Mouse (Mus musculus) liver, embryonic 16.5 days (tissue): ENCODE data around the gene Bnc2. TPM values are rescaled to one million over a fixed set of nuclear protein-coding genes. Genes with fewer than 3 reads are reported as not detected.

Experiments
- ATAC-seq: fragments of 200-750 bp; cut with Nextera tagmentation; 2 replicates; pipeline ENCODE4 v1.8.0; 2017; ENCODE audit warnings: low read depth, mild to moderate bottlenecking, moderate number of reproducible peaks, moderate library complexity
- H3K27ac ChIP-seq: fragments of 300-500 bp; sonication (generic); 2 replicates; pipeline ENCODE4 v1.5.1; 2014; ENCODE audit warnings: mild to moderate bottlenecking, low read length
- H3K27me3 ChIP-seq: fragments of 300-500 bp; sonication (generic); 2 replicates; pipeline ENCODE4 v1.6.1; 2014; ENCODE audit warnings: low read depth, low read length, mixed read lengths; ENCODE audit not compliant: control insufficient read depth, insufficient read depth
- H3K36me3 ChIP-seq: fragments of 300-500 bp; sonication (generic); 2 replicates; pipeline ENCODE4 v1.6.1; 2014; ENCODE audit warnings: mild to moderate bottlenecking; ENCODE audit not compliant: control insufficient read depth, insufficient read depth
- H3K4me1 ChIP-seq: fragments of 300-500 bp; sonication (generic); 2 replicates; pipeline ENCODE4 v1.6.1; 2014; ENCODE audit warnings: low read depth, low read length, mixed read lengths; ENCODE audit not compliant: control insufficient read depth
- H3K4me2 ChIP-seq: fragments of 300-500 bp; sonication (generic); 2 replicates; pipeline ENCODE4 v1.6.1; 2014; ENCODE audit warnings: low read depth, low read length, mixed read lengths
- H3K4me3 ChIP-seq: fragments of 300-500 bp; sonication (generic); 2 replicates; pipeline ENCODE4 v1.5.1; 2014; ENCODE audit warnings: low read depth, mild to moderate bottlenecking, low read length
- H3K9ac ChIP-seq: fragments of 300-500 bp; sonication (generic); 2 replicates; pipeline ENCODE4 v1.6.1; 2014; ENCODE audit warnings: low read depth, low read length
- H3K9me3 ChIP-seq: fragments of 300-500 bp; sonication (generic); replicated peaks from 2 replicates; pipeline ENCODE4 v1.6.1; 2016; ENCODE audit warnings: low read length; ENCODE audit not compliant: control insufficient read depth
- WGBS: fragments of 180-500 bp; shearing (Covaris S2); extraction: QIAGEN DNeasy Blood & Tissue Kit; methylation state at CpG from one replicate; pipeline ENCODE4 v1.1.7; 2014; ENCODE audit not compliant: insufficient replicate concordance; 5-methylcytosine and 5-hydroxymethylcytosine counted together
- polyA plus RNA-seq: library from polyadenylated mRNA; unstranded; fragments of >200 nt; fragmentation: Nextera tagmentation; extraction: Ambion mirVana; gene quantifications from 2 replicates; pipeline ENCODE4 v1.2.1, GENCODE M21; 2015

Bnc2 gene
- polyA plus RNA-seq, 1 experiment from 2014 or later, result 0.33 TPM

- no peak overlapping the region for H3K4me3 ChIP-seq
- ATAC-seq, result no peak
- WGBS, result 53% methylated on average over 10 of the region's 10 CpGs
- no peak overlapping the region for H3K4me2 ChIP-seq
- no peak overlapping the region for H3K9ac ChIP-seq
- no peaks in the 10 kb centered on the region for H3K4me1 ChIP-seq
- H3K27me3 ChIP-seq, result no peaks in the 10 kb centered on the region
- H3K36me3 ChIP-seq, result no peaks in the 10 kb centered on the region
- no peaks in the 10 kb centered on the region for H3K9me3 ChIP-seq
- H3K27ac ChIP-seq, result no peak overlapping the region
Measured at GRCm38 (mm10) chr4:84457512-84458217, 217.4 kb downstream of the Bnc2 start.

GRCm38 (mm10) chr4:84456853-84457249 is 218.2 kb downstream of the Bnc2 start:
- H3K9ac ChIP-seq, result no peak overlapping the region
- no peaks in the 10 kb centered on the region for H3K4me1 ChIP-seq
- no peak overlapping the region for H3K4me2 ChIP-seq
- WGBS, result 71% methylated on average over 5 of the region's 5 CpGs
- H3K4me3 ChIP-seq, result no peak overlapping the region
- no peaks in the 10 kb centered on the region for H3K9me3 ChIP-seq
- no peak overlapping the region for H3K27ac ChIP-seq
- H3K36me3 ChIP-seq, result no peaks in the 10 kb centered on the region
- ATAC-seq, result no peak
- H3K27me3 ChIP-seq, result no peaks in the 10 kb centered on the region

DNA sequence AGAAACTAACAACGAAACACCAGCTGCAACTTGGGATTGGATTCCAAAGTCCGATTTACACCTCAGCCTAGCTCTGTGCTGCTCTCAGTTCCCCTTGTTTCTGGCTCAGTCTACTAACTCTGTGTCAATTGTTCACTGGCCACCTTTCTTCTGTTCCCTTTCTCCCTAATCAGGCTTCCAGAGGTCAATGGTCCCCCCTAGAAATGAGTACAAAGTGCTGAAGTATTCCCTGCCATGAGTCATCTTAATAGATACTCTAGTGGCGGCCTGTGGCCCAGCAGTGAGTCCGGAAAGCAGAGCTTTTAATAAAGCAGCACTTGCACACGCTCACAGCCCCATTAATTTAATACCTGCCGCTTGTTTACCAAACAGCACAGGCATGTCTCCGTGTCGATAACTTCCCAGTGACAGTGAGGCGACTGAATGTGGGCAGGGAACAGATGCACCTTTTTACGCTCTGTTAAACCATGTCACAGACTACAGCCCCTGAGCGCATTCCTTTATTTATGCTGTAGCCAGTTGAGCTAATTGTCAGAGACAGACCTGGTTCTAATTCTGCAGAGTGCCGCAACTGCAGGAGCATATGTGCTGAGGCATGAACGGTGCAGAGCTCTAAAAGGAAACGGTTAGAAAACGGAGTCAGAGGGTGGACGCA is 218.8 kb downstream of the Bnc2 start:
- Histone ChIP-seq H3K9ac (no peak overlapping the region), H3K27ac (no peak overlapping the region), H3K4me1 (no peaks in the 10 kb centered on the region), H3K36me3 (no peaks in the 10 kb centered on the region), H3K4me2 (no peak overlapping the region), H3K9me3 (no peaks in the 10 kb centered on the region), H3K27me3 (no peaks in the 10 kb centered on the region), H3K4me3 (no peak overlapping the region)
- WGBS, result 76% methylated on average over 16 of the region's 16 CpGs
- no peak for ATAC-seq

DNA sequence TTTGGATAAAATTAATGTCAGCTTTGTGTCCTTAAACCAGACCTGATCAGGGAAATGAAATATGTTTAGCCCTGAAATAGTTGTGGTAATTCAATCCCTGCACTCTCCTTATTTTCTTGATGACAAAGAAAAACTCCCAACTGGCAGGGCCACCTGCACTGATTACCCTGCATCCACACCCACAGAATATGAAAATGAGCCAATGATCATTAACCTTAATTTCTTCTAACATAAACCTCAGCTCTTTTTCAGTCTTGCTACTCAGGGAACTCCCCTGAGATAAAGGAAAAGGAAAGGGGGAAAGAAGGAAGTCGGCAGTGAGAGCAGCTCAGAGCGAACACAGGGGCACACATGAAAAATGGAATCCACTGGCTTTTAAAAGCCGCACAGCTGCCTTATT is 220.6 kb downstream of the Bnc2 start:
- Histone ChIP-seq H3K4me1 (no peaks in the 10 kb centered on the region), H3K4me3 (no peak overlapping the region), H3K36me3 (no peaks in the 10 kb centered on the region), H3K27me3 (no peaks in the 10 kb centered on the region), H3K9me3 (no peaks in the 10 kb centered on the region), H3K27ac (no peak overlapping the region), H3K9ac (no peak overlapping the region), H3K4me2 (no peak overlapping the region)
- ATAC-seq, result no peak
- WGBS, result 28% methylated on average over 3 of the region's 3 CpGs

DNA sequence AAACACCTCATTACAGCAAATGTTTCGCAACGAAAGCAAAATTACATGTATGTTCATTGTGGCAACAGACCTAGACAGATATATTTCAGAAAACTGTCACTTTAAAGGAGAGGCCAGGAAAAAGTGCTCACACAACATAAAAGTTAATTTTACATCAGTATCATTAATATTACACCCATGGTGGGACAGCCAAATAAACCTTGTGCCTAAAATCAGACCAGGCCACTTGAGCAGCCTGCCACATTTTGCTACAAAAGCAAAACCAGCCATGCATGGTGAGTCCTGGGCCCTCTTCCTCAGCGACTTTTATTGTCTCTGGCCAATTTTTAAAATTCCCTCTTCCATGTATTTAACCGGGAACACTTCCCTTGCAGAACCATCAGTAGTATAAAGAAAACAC is 221.5 kb downstream of the Bnc2 start:
- Histone ChIP-seq H3K4me2 (no peak overlapping the region), H3K4me3 (no peak overlapping the region), H3K36me3 (no peaks in the 10 kb centered on the region), H3K27ac (no peak overlapping the region), H3K27me3 (no peaks in the 10 kb centered on the region), H3K9me3 (no peaks in the 10 kb centered on the region), H3K4me1 (no peaks in the 10 kb centered on the region), H3K9ac (no peak overlapping the region)
- no peak for ATAC-seq
- 65% methylated on average over 4 of the region's 4 CpGs for WGBS

DNA sequence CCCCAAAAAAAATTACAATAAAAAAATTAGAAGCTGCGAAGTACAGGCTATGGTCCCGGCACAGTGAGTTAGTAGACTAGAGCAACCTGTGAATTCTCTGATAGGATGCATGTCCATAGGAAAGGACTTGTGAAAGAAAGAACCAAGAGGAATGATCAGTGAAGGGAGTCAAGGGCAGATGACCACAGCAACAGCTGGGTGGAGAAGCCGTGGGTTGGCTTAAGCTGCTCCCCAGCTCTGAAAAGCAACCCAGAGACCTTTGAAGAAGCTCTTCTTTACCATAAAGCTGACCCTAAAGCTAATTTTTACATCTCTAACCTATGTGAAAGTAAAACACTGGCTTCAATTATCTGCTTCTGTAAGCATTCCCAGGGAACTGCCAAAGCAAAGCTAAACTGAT is 222.4 kb downstream of the Bnc2 start:
- no peaks in the 10 kb centered on the region for H3K9me3 ChIP-seq
- no peaks in the 10 kb centered on the region for H3K36me3 ChIP-seq
- no peak for ATAC-seq
- no peaks in the 10 kb centered on the region for H3K4me1 ChIP-seq
- 69% methylated on average over 3 of the region's 3 CpGs for WGBS
- no peak overlapping the region for H3K27ac ChIP-seq
- no peaks in the 10 kb centered on the region for H3K27me3 ChIP-seq
- H3K9ac ChIP-seq, result no peak overlapping the region
- no peak overlapping the region for H3K4me3 ChIP-seq
- H3K4me2 ChIP-seq, result no peak overlapping the region

DNA sequence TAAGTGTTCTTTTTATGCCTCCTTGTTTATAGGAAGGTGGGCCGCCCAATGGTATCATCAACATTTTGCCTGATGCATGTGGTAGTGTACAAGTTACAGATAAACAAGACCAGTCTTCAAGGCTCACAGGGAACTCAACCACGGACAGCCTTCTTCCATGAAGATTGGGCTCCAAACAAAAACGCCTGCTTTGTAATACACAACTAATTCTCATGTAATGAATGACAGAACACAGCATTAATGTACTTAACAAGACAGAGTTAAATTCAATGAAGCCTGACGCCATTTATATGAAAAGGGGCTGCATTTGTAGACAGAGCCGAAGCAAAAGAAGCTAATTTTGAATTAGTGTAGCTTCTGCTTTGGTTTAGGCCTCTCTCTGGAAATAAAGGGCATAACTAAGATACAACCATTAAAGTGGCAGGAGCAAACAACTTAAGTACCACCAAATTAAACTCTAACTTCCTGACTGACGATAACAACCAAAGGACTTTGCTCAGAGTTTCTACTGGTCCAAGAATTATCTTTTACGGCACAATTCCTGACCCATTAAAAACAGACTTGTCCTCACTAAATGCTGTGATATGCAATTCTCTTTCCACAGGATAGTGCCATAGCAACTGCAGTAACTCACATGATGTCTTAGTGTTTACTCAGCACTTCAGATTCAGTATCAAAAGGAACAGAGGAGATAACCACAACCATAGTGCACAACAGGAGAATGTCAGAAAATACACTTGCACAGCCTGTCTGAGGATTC is 225.6 kb downstream of the Bnc2 start:
- Histone ChIP-seq H3K27ac (no peak overlapping the region), H3K9ac (no peak overlapping the region), H3K4me2 (no peak overlapping the region), H3K4me3 (no peak overlapping the region), H3K36me3 (no peaks in the 10 kb centered on the region), H3K9me3 (no peaks in the 10 kb centered on the region), H3K4me1 (no peaks in the 10 kb centered on the region), H3K27me3 (no peaks in the 10 kb centered on the region)
- WGBS, result 59% methylated on average over 7 of the region's 7 CpGs
- no peak for ATAC-seq

DNA sequence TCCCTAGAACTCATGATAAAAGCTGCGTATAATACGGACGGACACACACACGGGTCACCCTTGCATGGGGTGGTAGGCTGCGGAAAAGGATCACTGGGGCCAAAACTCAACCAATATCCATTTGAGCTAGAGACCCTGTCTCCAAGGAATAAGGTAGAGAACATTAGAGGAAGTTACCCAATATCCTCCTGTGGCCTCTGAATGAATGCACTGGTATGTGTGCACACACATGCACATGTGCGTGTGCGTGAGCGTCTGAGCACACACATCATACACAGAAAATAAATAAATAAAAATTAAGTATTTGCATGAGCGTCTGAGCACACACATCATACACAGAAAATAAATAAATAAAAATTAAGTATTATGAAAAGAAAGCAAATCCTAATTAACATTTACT is 241.8 kb downstream of the Bnc2 start:
- Histone ChIP-seq H3K9me3 (no peaks in the 10 kb centered on the region), H3K4me2 (no peak overlapping the region), H3K9ac (no peak overlapping the region), H3K4me1 (no peaks in the 10 kb centered on the region; the same call in 1 of the 2 replicates), H3K4me3 (no peak overlapping the region), H3K27ac (no peak overlapping the region), H3K36me3 (no peaks in the 10 kb centered on the region), H3K27me3 (no peaks in the 10 kb centered on the region)
- WGBS, result 77% methylated on average over 9 of the region's 9 CpGs
- ATAC-seq, result no peak
